Mouse (Mus musculus): Measurements from ENCODE around the gene Ndrg4.

The Ndrg4 gene

GRCm38 (mm10) chr8:95716546-95717335 lies 40.0 kb downstream of the Ndrg4 start:
- no peak for DNase-seq (ENCODE audit: low spot score in 2 of 2)

- DNase-seq (ENCODE audit: low spot score in 2 of 2) = no peak
Observed at GRCm38 (mm10) chr8:95727625-95728024, 50.8 kb downstream of the Ndrg4 start.

GRCm38 (mm10) chr8:95738596-95738995 lies 61.8 kb downstream of the Ndrg4 start:
- no peak for DNase-seq (ENCODE audit: low spot score in 2 of 2)

GRCm38 (mm10) chr8:95741732-95742131 lies 65.0 kb downstream of the Ndrg4 start:
- no peak for DNase-seq (ENCODE audit: low spot score in 2 of 2)

- DNase-seq (ENCODE audit: low spot score in 2 of 2) = no peak
Observed at GRCm38 (mm10) chr8:95748028-95748427, 71.2 kb downstream of the Ndrg4 start.

- DNase-seq (ENCODE audit: low spot score in 2 of 2) = no peak
Observed at GRCm38 (mm10) chr8:95751924-95752323, 75.1 kb downstream of the Ndrg4 start.

- DNase-seq (ENCODE audit: low spot score in 2 of 2) = no peak
Observed at GRCm38 (mm10) chr8:95760323-95760722, 83.5 kb downstream of the Ndrg4 start.

GRCm38 (mm10) chr8:95764133-95764532 lies 87.4 kb downstream of the Ndrg4 start:
- no peak for DNase-seq (ENCODE audit: low spot score in 2 of 2)
